Mouse (Mus musculus): ENCODE measurements around the gene Sec24a. TPM values are rescaled to one million over a fixed set of nuclear protein-coding genes. Genes with fewer than 3 reads are reported as not detected.

Gene Sec24a
- total RNA-seq, 2 experiments from 2014 or later, result 33.9 to 34.9 TPM

DNA sequence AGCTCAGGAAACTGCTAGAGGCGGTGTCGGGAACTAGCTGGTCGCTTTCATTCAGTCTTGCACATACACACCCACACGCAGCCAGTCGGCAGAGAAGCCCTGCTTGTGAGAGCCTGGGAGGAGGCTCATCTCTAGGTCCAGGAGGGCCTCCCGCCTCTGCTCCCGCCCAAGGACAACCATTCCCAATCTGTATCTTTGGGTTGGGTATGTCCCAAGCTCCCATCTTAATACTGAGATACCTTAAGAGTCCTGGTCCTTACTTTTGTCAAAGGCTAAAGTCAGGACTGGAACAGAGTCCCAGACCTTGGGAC, 113.6 kb downstream of the Sec24a start:
- no peak for DNase-seq

DNA sequence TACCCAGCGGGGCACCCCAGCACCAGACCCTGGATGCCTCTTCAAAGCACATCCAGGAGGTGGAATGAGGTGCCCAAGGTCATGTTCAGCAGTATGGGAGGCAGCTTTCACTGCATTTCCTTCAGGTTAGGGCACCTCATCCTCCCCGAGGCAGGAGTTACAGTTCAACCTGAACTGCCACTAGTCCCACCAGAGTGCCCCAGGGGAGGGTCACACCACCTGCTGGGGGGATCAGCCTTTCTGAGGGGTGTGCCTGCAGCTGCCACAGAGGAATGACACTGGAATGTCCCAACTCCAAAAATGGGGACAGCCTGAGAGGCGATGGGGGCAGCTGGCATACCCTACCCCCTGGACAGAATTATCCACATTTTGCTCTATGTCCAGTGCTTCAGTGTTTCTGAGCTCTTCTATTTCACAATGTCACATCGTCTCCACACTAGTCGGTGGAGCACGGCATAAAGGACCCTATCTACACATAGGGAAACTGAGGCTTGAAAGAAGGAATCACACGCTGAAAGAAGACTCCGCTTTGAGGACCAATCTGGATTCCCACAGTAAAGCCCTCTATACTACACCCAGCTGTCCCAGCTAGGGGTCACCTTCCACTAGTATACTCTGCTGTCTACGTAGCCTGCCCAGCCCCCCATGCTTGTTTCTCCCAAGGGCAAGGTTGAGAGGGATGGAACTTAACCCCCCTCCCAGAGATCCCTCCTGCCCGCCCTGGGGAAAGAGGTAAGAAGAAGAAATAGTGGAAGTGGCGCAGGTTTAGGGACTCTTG, 114.1 kb downstream of the Sec24a start:
- no peak for DNase-seq

DNA sequence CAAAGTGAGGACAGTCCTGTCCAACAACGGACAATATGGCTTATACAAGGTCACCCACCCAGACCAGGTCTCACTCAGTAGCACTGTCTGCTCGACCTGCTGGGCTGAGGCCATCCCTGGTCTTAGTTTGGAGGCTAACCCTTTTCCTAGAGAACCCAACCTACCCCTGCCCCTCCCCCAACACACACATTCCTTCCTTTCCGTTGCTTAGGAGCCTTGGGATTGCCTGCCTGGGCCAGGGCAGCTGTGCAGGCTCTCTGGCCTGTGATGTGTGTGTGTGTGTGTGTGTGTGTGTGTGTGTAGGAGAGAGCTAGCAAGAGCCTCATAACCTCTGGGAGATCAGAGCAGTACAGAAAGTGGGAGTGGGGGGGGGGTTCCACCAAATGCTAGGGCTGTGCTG, 114.9 kb downstream of the Sec24a start:
- DNase-seq, result peak in 1 of 2 experiments; percentile 35

DNA sequence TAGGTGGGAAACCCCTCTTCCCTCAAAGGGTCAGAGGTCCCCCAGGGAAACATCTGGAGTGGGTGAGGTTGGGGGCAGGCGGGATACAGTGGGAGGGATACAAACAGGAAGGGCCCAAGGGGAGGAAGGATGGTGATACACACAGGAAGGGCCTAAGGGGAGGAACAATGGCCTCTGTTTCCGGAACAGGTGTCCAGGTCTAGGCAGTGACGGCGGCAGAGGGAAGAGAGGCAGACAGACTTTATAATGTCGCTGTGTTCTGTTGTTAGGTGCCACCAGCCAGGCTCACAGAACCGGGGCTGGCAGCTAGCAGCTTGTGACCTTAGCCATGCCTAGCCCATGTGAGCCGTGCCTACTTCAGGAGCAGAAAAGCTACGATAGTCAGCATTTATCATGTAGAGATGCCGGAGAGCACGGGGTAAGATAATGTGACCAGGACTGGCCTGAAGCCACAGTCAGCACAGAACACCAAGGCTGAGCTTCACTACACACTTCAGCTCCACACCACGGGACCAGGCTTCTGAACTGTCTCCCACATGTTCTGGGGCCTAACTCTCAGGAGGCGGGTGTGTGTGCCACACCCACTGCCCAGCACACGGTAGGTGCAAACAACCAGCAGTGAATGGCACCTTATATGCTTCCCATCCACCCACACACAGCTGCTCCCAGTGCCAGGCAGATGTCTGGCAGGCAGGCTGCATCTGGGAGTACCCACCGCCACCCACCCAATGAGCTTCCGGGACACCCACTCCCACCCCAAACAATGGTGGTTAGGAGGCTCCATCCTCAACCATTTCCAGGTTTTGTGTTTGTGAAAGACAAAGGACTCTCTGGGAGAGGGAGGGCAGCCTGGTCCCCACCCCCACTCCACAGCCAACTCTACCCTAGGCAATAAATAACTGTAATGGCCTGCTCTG, 116.4 kb downstream of the Sec24a start:
- peak; percentile 49 to 54 for DNase-seq

DNA sequence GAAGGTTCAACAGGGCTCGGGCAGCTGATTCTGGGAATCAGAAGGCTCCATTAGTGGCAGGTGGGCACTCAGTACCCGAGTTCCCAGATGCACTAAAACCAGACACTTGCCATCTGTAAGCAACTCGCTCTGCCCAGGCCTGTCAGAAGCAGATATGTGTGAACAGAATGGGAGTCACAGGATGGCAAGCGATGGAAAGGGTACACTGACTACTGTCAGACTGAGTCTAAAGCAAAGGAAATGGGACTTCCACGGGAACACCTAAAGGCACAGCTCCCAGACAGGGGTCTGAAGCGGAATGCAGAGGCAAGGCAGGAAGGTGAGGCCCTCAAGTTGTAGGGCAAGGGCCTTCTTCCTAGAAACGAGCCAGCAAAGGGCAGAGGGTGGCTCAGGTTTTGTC, 117.2 kb downstream of the Sec24a start:
- no peak for DNase-seq

DNA sequence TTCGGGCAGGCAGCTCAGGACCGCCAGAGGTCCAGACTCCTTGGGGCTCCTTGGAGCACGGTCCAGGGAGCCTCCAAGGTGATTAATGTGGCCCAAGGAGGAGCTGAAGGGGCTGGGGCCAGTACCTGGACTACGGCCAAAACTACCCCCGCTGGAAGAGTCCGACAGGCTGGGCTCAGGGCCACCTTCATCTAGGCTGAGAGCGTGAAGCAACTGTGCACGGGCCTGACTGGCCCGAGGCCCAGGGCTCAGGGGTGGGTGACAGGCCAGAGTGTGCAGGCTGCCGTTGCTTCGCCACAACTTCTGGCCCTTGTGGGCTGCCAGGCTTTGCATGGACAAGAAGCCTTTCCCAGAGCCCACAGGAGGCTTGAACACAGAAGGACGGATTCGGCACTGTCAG, 118.1 kb downstream of the Sec24a start:
- DNase-seq, result no peak

DNA sequence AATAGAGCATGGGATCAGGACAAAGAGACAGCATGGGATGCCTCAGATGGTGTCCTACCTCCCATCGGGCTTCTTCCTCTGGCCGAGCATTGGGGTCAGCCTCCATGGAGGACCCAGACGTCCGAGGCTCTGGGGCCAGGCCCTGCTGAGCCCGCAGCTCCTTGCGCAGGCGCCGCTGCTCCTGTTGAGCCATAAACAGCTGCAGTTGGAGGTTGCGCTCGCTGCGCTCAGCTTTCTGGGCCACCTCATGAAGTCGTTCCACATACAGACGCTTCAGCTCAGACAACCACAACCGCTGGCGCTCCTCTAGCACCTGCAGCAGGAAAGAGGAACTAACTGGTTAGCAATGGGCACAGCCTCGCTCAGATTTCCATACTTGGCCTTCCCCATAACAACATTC, 119.2 kb downstream of the Sec24a start:
- DNase-seq, result no peak

DNA sequence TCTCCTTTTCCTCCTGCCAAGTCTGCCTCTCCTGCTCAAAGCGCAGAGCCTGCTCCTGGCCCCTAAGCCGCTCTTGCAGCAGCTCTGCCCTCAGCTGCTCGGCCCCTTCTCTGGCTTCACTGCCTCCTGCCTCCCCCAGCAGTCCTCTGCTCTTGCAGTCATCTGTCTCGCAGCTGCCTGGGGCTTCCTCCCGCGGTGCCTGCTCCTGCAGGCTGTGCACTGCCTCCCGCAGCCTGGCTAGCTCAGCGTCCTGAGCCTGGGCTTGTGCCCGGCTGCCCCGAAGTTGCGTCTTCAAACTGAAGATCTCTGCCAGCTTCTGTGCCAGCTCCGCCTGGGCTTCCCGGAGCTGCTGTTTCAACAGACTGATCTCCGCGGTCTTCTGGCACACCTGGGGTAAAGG, 119.7 kb downstream of the Sec24a start:
- peak in 1 of 2 experiments; percentile 46 for DNase-seq

DNA sequence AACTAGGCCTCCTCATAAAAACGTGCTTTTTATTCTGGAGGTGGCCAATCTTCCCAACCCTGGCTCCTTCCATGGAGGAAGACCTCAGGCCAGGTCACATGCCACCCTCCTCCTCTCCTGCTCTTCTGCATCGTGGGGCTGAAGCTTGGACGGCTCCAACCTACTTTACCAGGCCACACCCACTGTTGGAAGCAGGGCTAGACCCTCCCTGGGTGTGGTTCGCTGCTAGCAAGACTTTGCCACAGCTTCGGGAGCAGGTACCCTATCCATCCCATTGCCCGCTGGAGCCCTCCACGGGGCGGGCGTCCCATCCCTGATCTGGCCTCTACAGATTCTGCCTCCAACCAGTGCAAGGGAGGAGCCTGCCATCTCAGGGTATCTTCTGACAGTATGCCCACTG, 120.2 kb downstream of the Sec24a start:
- DNase-seq, result peak in 1 of 2 experiments; percentile 41

Other genes with a start within 250 kb of the Sec24a start
- gene Phykpl, start 178.9 kb downstream of the Sec24a start, total RNA-seq (2021), result 10 to 100 TPM; 20.6 to 26.3 TPM
- 100 to 1,000 TPM; 315 to 322 TPM for gene Hnrnpab, start 156.8 kb downstream of the Sec24a start, total RNA-seq (2021)
- 10 to 100 TPM; 61.5 to 77.5 TPM for gene Nhp2, start 143.9 kb downstream of the Sec24a start, total RNA-seq (2021)
- gene Rmnd5b, start 127.7 kb downstream of the Sec24a start, total RNA-seq (2021), result 10 to 100 TPM; 35.4 to 54.1 TPM
- gene N4bp3, start 112.8 kb downstream of the Sec24a start, total RNA-seq (2021), result 1 to 10 TPM; 7.8 to 7.9 TPM
- 1 to 10 TPM; 1.1 to 1.3 TPM for gene D930048N14Rik, start 112.7 kb downstream of the Sec24a start, total RNA-seq (2021)
- gene 0610009B22Rik, start 74.8 kb downstream of the Sec24a start, total RNA-seq (2021), result 10 to 100 TPM; 52.9 to 65.3 TPM
- gene Sar1b, start 53 bp upstream of the Sec24a start, total RNA-seq (2021), result 100 to 1,000 TPM in 1 of 2 experiments, 10 to 100 TPM in 1; 95.5 to 112 TPM
- 10 to 100 TPM; 17.8 to 18.3 TPM for gene Jade2, start 94.0 kb upstream of the Sec24a start, total RNA-seq (2021)
- gene Cdkn2aipnl, start 204.0 kb upstream of the Sec24a start, total RNA-seq (2021), result 10 to 100 TPM; 17.8 to 18.2 TPM
- 100 to 1,000 TPM; 145 to 160 TPM for gene Ube2b, start 237.1 kb upstream of the Sec24a start, total RNA-seq (2021)
- gene Cdkl3, start 240.6 kb upstream of the Sec24a start, total RNA-seq (2021), result 1 to 10 TPM; 3.3 to 4.8 TPM